ENCODE assay signal across 7 mouse cellular contexts in the genomic region with DNA sequence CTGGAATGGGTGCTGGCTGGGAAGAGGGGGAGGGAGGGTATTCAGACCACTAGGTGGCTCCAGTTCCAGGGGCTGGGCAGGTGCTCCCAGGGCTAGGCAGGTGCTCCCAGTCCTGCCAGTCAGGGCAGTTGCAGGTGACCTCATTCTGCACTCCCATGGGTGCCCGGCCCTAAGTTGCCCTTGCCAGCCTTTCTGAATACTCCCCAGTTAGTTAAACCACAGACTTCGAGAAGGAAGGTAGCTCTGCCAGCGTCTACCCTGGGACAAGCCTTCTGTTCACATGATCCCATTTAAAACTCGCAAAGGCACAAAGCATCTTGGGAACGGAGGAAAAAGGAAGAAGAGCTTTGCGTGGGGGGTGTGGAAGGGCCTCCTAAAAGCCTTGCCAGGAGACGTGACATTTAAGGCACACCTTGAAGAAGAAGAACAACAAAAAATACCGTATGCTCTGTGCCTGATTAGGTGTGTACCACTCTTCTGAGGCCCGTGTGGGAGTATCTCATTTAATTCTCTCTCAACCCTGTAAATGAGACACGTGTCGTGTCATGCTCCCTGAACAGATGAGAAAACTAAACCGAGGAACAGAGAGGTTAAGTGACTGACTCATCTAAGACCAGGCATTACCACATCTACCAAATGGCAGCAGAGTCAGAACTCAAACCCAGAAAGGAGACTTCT. TPM values are rescaled to one million over a fixed set of nuclear protein-coding genes. Genes with fewer than 3 reads are reported as not detected.
DNase-seq lines count a peak whose midpoint lies in the region; ATAC-seq and TF ChIP-seq lines count a peak whose summit lies in the region.

No protein-coding gene starts in this region.

- no peaks in the 10 kb centered on the region for H3K9me3 ChIP-seq in MEL (replicated peaks; ENCODE audit: insufficient read depth, low read length)

- no peaks in the 10 kb centered on the region; a peak in 1 of 4 replicates for H3K27me3 ChIP-seq in MEL (ENCODE audit: control insufficient read depth in 1 of 2, insufficient read depth in 2 of 2, low read length in 2 of 2)

- peak in 2 of 3 experiments; percentile 4 to 34; a peak in 2 of 6 replicates for TF ChIP-seq CTCF in MEL (IDR thresholded peaks at IDR 0.05 in 2 of 3, conservative IDR thresholded peaks at IDR 0.05 in 1 of 3; ENCODE audit: control insufficient read depth in 1 of 3, insufficient read depth in 1 of 3, low read depth in 2 of 3, low read length in 3 of 3, poor library complexity in 1 of 3, severe bottlenecking in 1 of 3)
- TF ChIP-seq CTCF in olfactory bulb, adult 2 months (IDR thresholded peaks at IDR 0.05; ENCODE audit: insufficient read depth, low read depth, low read length): no peak

- peak; percentile 44 for DNase-seq in layer of hippocampus, adult 11-12 months (ENCODE audit: low spot score)
- DNase-seq in layer of hippocampus, postnatal 14 days (ENCODE audit: low spot score in 2 of 2): no peak
- DNase-seq in MEL (ENCODE audit: low read depth, low spot score): peak; percentile 71
- no peak for DNase-seq in embryo, embryonic 10.5 days (ENCODE audit: low spot score)
- no peak for DNase-seq in adrenal gland, postnatal 25 days

- 23% methylated on average over 12 of the region's 12 CpGs for WGBS in olfactory bulb, adult 2 months

- peak overlapping the region; percentile 1 to 5; a peak in 1 of 4 replicates for H3K4me3 ChIP-seq in MEL (ENCODE audit: control insufficient read depth in 1 of 2, insufficient read depth in 1 of 2, low read depth in 2 of 2, low read length in 2 of 2)
- H3K4me3 ChIP-seq in olfactory bulb, adult 2 months (ENCODE audit: insufficient read depth, low read depth, low read length): no peak overlapping the region

- H3K4me1 ChIP-seq in MEL (ENCODE audit: control insufficient read depth in 1 of 2, insufficient read depth in 2 of 2, low read length in 2 of 2): peaks cover 0 to 26% of the 10 kb centered on the region in 2 experiments; a peak in 3 of 4 replicates
- H3K4me1 ChIP-seq in olfactory bulb, adult 2 months (ENCODE audit: control insufficient read depth, insufficient read depth, low read length): peaks cover 28% of the 10 kb centered on the region

- H3K27ac ChIP-seq in MEL (ENCODE audit: control insufficient read depth, low read depth, low read length): peak overlapping the region; percentile 61
- peak overlapping the region; percentile 27; the same call in 1 of the 2 replicates for H3K27ac ChIP-seq in olfactory bulb, adult 2 months (ENCODE audit: insufficient read depth, low read depth, low read length)

- no peak for TF ChIP-seq RAD21 in MEL (IDR thresholded peaks at IDR 0.05; ENCODE audit: low read depth, low read length)

- H3K9ac ChIP-seq in MEL (ENCODE audit: control insufficient read depth, low read depth, low read length, poor library complexity, severe bottlenecking): peak overlapping the region; percentile 18; the same call in 1 of the 2 replicates

- TF ChIP-seq EP300 in MEL (IDR thresholded peaks at IDR 0.05; ENCODE audit: low read depth in 1 of 2, low read length in 2 of 2): no peak

- TF ChIP-seq POLR2A in MEL (IDR thresholded peaks at IDR 0.05; ENCODE audit: control insufficient read depth in 1 of 2, insufficient read depth in 1 of 2, low read depth in 1 of 2, low read length in 2 of 2, poor library complexity in 1 of 2): no peak
- no peak for TF ChIP-seq POLR2A in olfactory bulb, adult 2 months (IDR thresholded peaks at IDR 0.05; ENCODE audit: insufficient read depth, low read depth, low read length)

- H3K36me3 ChIP-seq in MEL (ENCODE audit: control insufficient read depth in 1 of 2, insufficient read depth in 2 of 2, low read length in 2 of 2): peaks cover 0 to 13% of the 10 kb centered on the region in 2 experiments; a peak in 2 of 4 replicates

- no peaks in the 10 kb centered on the region for H3K79me2 ChIP-seq in MEL (ENCODE audit: control insufficient read depth, insufficient read depth, low read length, poor library complexity)

- ATAC-seq in inflammation-experienced regulatory T-cells, adult 6 months: peak; percentile 52

TF ChIP-seq in MEL, 35 proteins besides CTCF, POLR2A, EP300 and RAD21:
- TF ChIP-seq USF2 (IDR thresholded peaks at IDR 0.05; ENCODE audit: borderline replicate concordance in 1 of 2, insufficient read depth in 1 of 2, low read depth in 1 of 2, low read length in 2 of 2) (no peak), KAT2A (conservative IDR thresholded peaks at IDR 0.05; ENCODE audit: low read depth, low read length) (no peak), MAZ (IDR thresholded peaks at IDR 0.05; ENCODE audit: low read depth, low read length) (no peak; the same call in 1 of the 2 replicates), BHLHE40 (IDR thresholded peaks at IDR 0.05; ENCODE audit: borderline replicate concordance, low read depth, low read length) (no peak), USF1 (IDR thresholded peaks at IDR 0.05; ENCODE audit: low read depth, low read length) (0 out of 2 replicates have a peak, but pooled peaks have one; percentile 15), SMC3 (IDR thresholded peaks at IDR 0.05; ENCODE audit: low read depth, low read length) (no peak), SIN3A (IDR thresholded peaks at IDR 0.05; ENCODE audit: low read length) (no peak), MYB (IDR thresholded peaks at IDR 0.05; ENCODE audit: low read depth, low read length) (no peak), ZNF384 (IDR thresholded peaks at IDR 0.05; ENCODE audit: low read depth, low read length) (no peak), POLR2AphosphoS2 (IDR thresholded peaks at IDR 0.05; ENCODE audit: low read length) (no peak), GABPA (IDR thresholded peaks at IDR 0.05; ENCODE audit: low read depth, low read length) (no peak), MYC (IDR thresholded peaks at IDR 0.05; ENCODE audit: low read depth, low read length) (peak; percentile 62; the same call in 1 of the 2 replicates), NELFE (IDR thresholded peaks at IDR 0.05; ENCODE audit: low read depth, low read length) (no peak), MAX (IDR thresholded peaks at IDR 0.05; ENCODE audit: low read length) (0 out of 2 replicates have a peak, but pooled peaks have one; percentile 29)
TF ChIP-seq in MEL: peak in this region for 3.

RNA-seq across cellular contexts. Expression of a gene that starts 0.7 kb away (rescaled TPM):
- total RNA-seq in layer of hippocampus, postnatal 14 days (2021): 10 to 100 TPM; 82.3 to 92.4 TPM
- 0.26 and 0.69 TPM in 2 replicates for total RNA-seq in MEL (2012; rRNA removed)
- polyA plus RNA-seq in MEL (2012; ENCODE audit: insufficient read depth in 1 of 2, insufficient read length in 2 of 2, low read depth in 1 of 2, low replicate concordance in 2 of 2, missing spikeins in 1 of 2): 1 to 10 TPM in 1 of 2 experiments, not detected in 1; 4.5 TPM
- 1 to 10 TPM; 6.8 to 9.7 (median 6.8) TPM for polyA plus RNA-seq in inflammation-experienced regulatory T-cells, adult 6 months (2017; shearing (Covaris generic))
- not detected in 2 replicates for polyA plus RNA-seq in olfactory bulb, adult 2 months (2012; ENCODE audit: insufficient read depth, insufficient read length, low replicate concordance, missing spikeins)
- 19.6 and 20.0 TPM in 2 replicates for total RNA-seq in adrenal gland, postnatal 25 days (2021)

RNA-seq across cellular contexts. Expression of a gene that starts 13.9 kb away (rescaled TPM):
- 1 to 10 TPM in 1 of 2 experiments, not detected in 1; 1.8 TPM for total RNA-seq in layer of hippocampus, postnatal 14 days (2021)
- total RNA-seq in MEL (2012; rRNA removed): not detected in 2 replicates
- under 1 TPM in 1 of 2 experiments, not detected in 1; 0.25 TPM for polyA plus RNA-seq in MEL (2012; ENCODE audit: insufficient read depth in 1 of 2, insufficient read length in 2 of 2, low read depth in 1 of 2, low replicate concordance in 2 of 2, missing spikeins in 1 of 2)
- not detected for polyA plus RNA-seq in inflammation-experienced regulatory T-cells, adult 6 months (2017; shearing (Covaris generic))
- polyA plus RNA-seq in olfactory bulb, adult 2 months (2012; ENCODE audit: insufficient read depth, insufficient read length, low replicate concordance, missing spikeins): not detected in 2 replicates
- 2.8 and 3.1 TPM in 2 replicates for total RNA-seq in adrenal gland, postnatal 25 days (2021)

RNA-seq across cellular contexts. Expression of a gene that starts 35.4 kb away (rescaled TPM):
- total RNA-seq in layer of hippocampus, postnatal 14 days (2021): 10 to 100 TPM; 41.7 to 44.4 TPM
- total RNA-seq in MEL (2012; rRNA removed): 73.8 and 74.8 TPM in 2 replicates
- 10 to 100 TPM in 1 of 2 experiments, not detected in 1; 99.9 TPM for polyA plus RNA-seq in MEL (2012; ENCODE audit: insufficient read depth in 1 of 2, insufficient read length in 2 of 2, low read depth in 1 of 2, low replicate concordance in 2 of 2, missing spikeins in 1 of 2)
- polyA plus RNA-seq in inflammation-experienced regulatory T-cells, adult 6 months (2017; shearing (Covaris generic)): 10 to 100 TPM; 13.0 to 21.1 (median 13.4) TPM
- polyA plus RNA-seq in olfactory bulb, adult 2 months (2012; ENCODE audit: insufficient read depth, insufficient read length, low replicate concordance, missing spikeins): not detected in 2 replicates
- total RNA-seq in adrenal gland, postnatal 25 days (2021): 50.5 and 54.7 TPM in 2 replicates

RNA-seq across cellular contexts. Expression of a gene that starts 35.6 kb away (rescaled TPM):
- 10 to 100 TPM; 24.8 to 26.8 TPM for total RNA-seq in layer of hippocampus, postnatal 14 days (2021)
- 14.0 and 18.1 TPM in 2 replicates for total RNA-seq in MEL (2012; rRNA removed)
- 10 to 100 TPM in 1 of 2 experiments, not detected in 1; 22.1 TPM for polyA plus RNA-seq in MEL (2012; ENCODE audit: insufficient read depth in 1 of 2, insufficient read length in 2 of 2, low read depth in 1 of 2, low replicate concordance in 2 of 2, missing spikeins in 1 of 2)
- polyA plus RNA-seq in inflammation-experienced regulatory T-cells, adult 6 months (2017; shearing (Covaris generic)): 1 to 10 TPM; 2.1 to 3.5 (median 3.2) TPM
- not detected in 2 replicates for polyA plus RNA-seq in olfactory bulb, adult 2 months (2012; ENCODE audit: insufficient read depth, insufficient read length, low replicate concordance, missing spikeins)
- total RNA-seq in adrenal gland, postnatal 25 days (2021): 15.9 and 17.5 TPM in 2 replicates

RNA-seq across cellular contexts. Expression of a gene that starts 59.1 kb away (rescaled TPM):
- total RNA-seq in layer of hippocampus, postnatal 14 days (2021): 1 to 10 TPM in 1 of 2 experiments, under 1 TPM in 1; 0.52 to 2.4 TPM
- total RNA-seq in MEL (2012; rRNA removed): 0.62 and 1.1 TPM in 2 replicates
- polyA plus RNA-seq in MEL (2012; ENCODE audit: insufficient read depth in 1 of 2, insufficient read length in 2 of 2, low read depth in 1 of 2, low replicate concordance in 2 of 2, missing spikeins in 1 of 2): 1 to 10 TPM in 1 of 2 experiments, not detected in 1; 2.2 TPM
- polyA plus RNA-seq in inflammation-experienced regulatory T-cells, adult 6 months (2017; shearing (Covaris generic)): under 1 TPM in 1 of 3 experiments, not detected in 2; 0.91 TPM
- polyA plus RNA-seq in olfactory bulb, adult 2 months (2012; ENCODE audit: insufficient read depth, insufficient read length, low replicate concordance, missing spikeins): not detected in 2 replicates
- total RNA-seq in adrenal gland, postnatal 25 days (2021): 0.57 and 0.67 TPM in 2 replicates

Comparison
In these comparisons a context has a peak if more than half of its experiments do, and no peak if none do; other contexts are left out.
1. DNase-seq: peak in layer of hippocampus, adult 11-12 months (single experiment) and MEL (single experiment); none in layer of hippocampus, postnatal 14 days (0 of 2), embryo, embryonic 10.5 days (single experiment) and adrenal gland, postnatal 25 days (single experiment).
2. RNA of a gene that starts 0.7 kb away (total RNA-seq): 82.3 to 92.4 TPM in layer of hippocampus, postnatal 14 days and 19.6 to 20.0 TPM in adrenal gland, postnatal 25 days; 0.26 to 0.69 TPM in MEL; every median in the first group is over 10 times any median in the second.